Mouse (Mus musculus): ENCODE measurements around the gene Gm36079. TPM values are rescaled to one million over a fixed set of nuclear protein-coding genes. Genes with fewer than 3 reads are reported as not detected.
"Not testable (repeated sequence)": the region's sequence is repeated elsewhere in the genome, so short reads cannot be mapped to it uniquely, and the experiment has no call there.

Gm36079 gene
- polyA plus RNA-seq (2016; fragmentation: Nextera tagmentation; extraction: Ambion mirVana) = not detected in 2 replicates

DNA sequence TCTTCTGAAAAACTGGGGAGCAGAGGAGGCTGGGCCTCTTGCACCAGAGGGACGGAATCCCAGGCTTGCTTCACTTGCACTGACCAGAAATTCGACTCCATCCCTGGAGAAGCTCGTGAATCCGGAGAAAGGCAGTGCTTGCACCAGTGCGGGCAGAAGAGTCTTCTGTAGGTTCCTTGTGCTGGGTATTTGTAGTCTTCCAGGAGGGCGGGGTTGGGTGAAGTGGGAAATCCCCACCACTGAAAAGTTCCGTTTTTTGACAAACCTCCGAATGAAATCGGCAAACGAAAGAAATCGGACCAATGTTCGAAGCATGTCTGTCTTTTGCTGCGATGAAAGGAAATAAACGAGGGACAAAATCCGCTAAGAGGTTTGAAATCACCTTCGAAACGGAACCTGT, at the start of gene Gm36079:
Gm36079 (minus strand) TSS at position 101 of the 400 bp plus-strand sequence.
- H3K36me3 ChIP-seq; H3K4me3 ChIP-seq; H3K27ac ChIP-seq; H3K9ac ChIP-seq; H3K4me1 ChIP-seq; H3K4me2 ChIP-seq; H3K9me3 ChIP-seq (replicated peaks); ATAC-seq: not testable (repeated sequence)
- no CpG with 5 or more reads among the region's 17 CpGs for WGBS (ENCODE audit: insufficient replicate concordance)
- H3K27me3 ChIP-seq (replicated peaks) = peaks cover 26% of the 10 kb centered on the region

- H3K27ac ChIP-seq = not testable (repeated sequence)
- no CpG with 5 or more reads among the region's 13 CpGs for WGBS (ENCODE audit: insufficient replicate concordance)
These were observed 44.1 kb upstream of the Gm36079 start for GRCm38 (mm10) chr13:120070878-120071277.

GRCm38 (mm10) chr13:120070012-120070598, 43.3 kb upstream of the Gm36079 start:
- not testable (repeated sequence) for H3K4me1 ChIP-seq; H3K27ac ChIP-seq; H3K27me3 ChIP-seq (replicated peaks); H3K9me3 ChIP-seq (replicated peaks); H3K4me3 ChIP-seq; H3K4me2 ChIP-seq; H3K9ac ChIP-seq; H3K36me3 ChIP-seq
- peak; percentile 40; the same call in 1 of the 2 replicates for ATAC-seq
- WGBS (ENCODE audit: insufficient replicate concordance) = no CpG with 5 or more reads among the region's 12 CpGs

More at GRCm38 (mm10) chr13:120070878-120071277, 44.1 kb upstream of the Gm36079 start:
- not testable (repeated sequence) for H3K9me3 ChIP-seq (replicated peaks); H3K9ac ChIP-seq; H3K4me3 ChIP-seq; H3K4me1 ChIP-seq; H3K4me2 ChIP-seq; ATAC-seq; H3K36me3 ChIP-seq; H3K27me3 ChIP-seq (replicated peaks)

DNA sequence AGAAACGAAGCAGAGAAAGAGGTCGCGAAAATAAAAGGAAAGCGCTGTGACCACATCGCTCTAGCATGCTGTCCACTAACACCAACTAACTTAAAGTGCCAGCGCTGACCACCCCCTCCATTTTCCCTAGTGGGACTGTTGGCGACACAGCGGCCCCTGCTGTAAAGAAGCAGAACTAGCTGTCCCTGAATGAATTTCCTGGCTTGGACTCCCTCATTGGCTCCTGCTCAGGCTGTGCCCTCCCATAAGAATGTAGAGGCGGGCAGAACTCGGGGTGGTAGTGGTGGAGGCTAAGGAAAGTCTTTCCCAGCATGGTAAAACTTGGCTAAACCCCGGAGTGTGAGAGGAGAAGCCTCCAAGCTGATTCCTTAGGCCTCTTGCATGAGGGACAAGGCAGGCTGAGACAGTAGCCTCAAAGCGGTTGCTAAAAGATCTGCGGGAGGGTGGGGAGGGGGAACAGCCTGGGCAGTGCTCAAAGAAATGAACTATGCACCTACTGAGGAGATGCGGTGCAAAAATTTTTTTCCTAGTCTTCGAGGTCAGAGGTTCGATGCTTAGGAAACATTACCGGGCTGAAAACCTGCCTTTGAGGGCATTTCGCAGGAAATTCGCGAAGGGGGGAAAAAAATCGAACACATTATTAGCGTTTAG, 36.8 kb upstream of the Gm36079 start:
- no CpG with 5 or more reads among the region's 22 CpGs for WGBS (ENCODE audit: insufficient replicate concordance)
- H3K9ac ChIP-seq; H3K4me1 ChIP-seq; H3K27ac ChIP-seq; H3K9me3 ChIP-seq (replicated peaks); H3K4me2 ChIP-seq; H3K36me3 ChIP-seq; ATAC-seq; H3K4me3 ChIP-seq; H3K27me3 ChIP-seq (replicated peaks): not testable (repeated sequence)

- H3K9ac ChIP-seq; H3K36me3 ChIP-seq; H3K27me3 ChIP-seq (replicated peaks); H3K4me1 ChIP-seq; H3K27ac ChIP-seq; ATAC-seq; H3K4me2 ChIP-seq; H3K4me3 ChIP-seq; H3K9me3 ChIP-seq (replicated peaks): not testable (repeated sequence)
- no CpG with 5 or more reads among the region's 4 CpGs for WGBS (ENCODE audit: insufficient replicate concordance)
These were observed 36.1 kb upstream of the Gm36079 start for GRCm38 (mm10) chr13:120062903-120063302.

- ATAC-seq; H3K27ac ChIP-seq; H3K4me2 ChIP-seq; H3K9me3 ChIP-seq (replicated peaks); H3K4me1 ChIP-seq; H3K4me3 ChIP-seq; H3K27me3 ChIP-seq (replicated peaks); H3K9ac ChIP-seq; H3K36me3 ChIP-seq: not testable (repeated sequence)
These were observed 25.3 kb upstream of the Gm36079 start, which contains the start of gene Gm21188 for GRCm38 (mm10) chr13:120052085-120052484. Gene Gm21188, minus strand, starts transcription at chr13:120052194.

- not testable (repeated sequence) for H3K4me3 ChIP-seq; H3K4me1 ChIP-seq; H3K27me3 ChIP-seq (replicated peaks); ATAC-seq; H3K36me3 ChIP-seq; H3K9me3 ChIP-seq (replicated peaks); H3K4me2 ChIP-seq; H3K27ac ChIP-seq; H3K9ac ChIP-seq
- WGBS (ENCODE audit: insufficient replicate concordance) = no CpG with 5 or more reads among the region's 5 CpGs
These were observed 21.8 kb upstream of the Gm36079 start for GRCm38 (mm10) chr13:120048608-120049007.

DNA sequence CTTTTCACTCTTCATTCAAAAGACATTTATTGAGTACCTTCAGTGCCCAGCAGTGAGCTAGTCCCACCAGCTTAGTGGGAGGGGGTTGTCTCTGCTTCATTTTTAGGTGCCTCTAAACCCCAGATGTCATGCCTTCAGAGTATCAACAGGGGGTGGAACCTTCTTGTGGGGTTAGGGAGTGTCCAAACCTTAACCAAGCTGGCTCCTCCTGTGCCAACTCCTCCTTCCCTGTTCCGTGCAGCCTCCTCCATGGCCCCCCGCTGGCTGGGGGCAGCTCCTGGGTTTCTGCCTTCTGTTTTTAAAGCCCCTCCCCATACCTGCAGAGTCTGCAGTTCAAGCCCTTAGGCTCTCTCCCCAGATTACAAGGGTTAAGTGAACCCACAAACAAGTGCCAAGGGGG, 21.4 kb upstream of the Gm36079 start:
- not testable (repeated sequence) for H3K27me3 ChIP-seq (replicated peaks); H3K27ac ChIP-seq; H3K4me2 ChIP-seq; H3K4me1 ChIP-seq; H3K9ac ChIP-seq; H3K36me3 ChIP-seq; H3K9me3 ChIP-seq (replicated peaks); H3K4me3 ChIP-seq
- WGBS (ENCODE audit: insufficient replicate concordance) = no CpG with 5 or more reads among the region's 2 CpGs
- peak; percentile 37; the same call in 1 of the 2 replicates for ATAC-seq

DNA sequence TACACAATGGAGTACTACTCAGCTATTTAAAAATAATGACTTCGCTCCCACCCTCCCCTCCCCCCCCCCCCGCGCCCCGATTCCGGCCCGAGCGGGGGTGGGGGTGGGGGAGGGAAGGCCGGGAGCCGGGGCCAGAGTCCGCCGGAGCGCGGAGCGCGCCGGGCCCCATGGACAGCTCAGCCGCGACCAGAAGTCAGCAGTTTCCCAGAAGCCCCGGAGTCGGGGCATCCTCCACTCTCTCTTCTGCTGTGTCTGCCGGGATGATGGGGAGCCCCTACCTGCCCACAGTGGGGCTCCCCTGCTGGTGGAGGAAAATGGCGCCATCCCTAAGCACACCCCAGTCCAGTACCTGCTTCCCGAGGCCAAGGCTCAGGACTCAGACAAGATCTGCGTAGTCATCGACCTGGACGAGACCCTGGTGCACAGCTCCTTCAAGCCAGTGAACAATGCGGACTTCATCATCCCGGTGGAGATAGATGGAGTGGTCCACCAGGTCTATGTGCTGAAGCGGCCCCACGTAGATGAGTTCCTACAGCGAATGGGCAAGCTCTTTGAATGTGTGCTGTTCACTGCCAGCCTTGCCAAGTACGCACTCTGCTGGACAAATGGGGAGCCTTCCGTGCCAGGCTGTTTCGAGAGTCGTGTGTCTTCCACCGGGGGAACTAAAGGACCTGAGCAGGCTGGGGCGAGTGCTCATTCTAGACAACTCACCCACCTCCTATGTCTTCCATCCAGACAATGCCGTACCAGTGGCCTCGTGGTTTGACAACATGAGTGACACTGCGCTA, 19.8 kb upstream of the Gm36079 start:
- not testable (repeated sequence) for H3K36me3 ChIP-seq; H3K4me2 ChIP-seq; H3K4me3 ChIP-seq; H3K4me1 ChIP-seq; H3K27ac ChIP-seq; H3K27me3 ChIP-seq (replicated peaks); H3K9ac ChIP-seq; H3K9me3 ChIP-seq (replicated peaks)
- 4% methylated on average over 14 of the region's 40 CpGs for WGBS (ENCODE audit: insufficient replicate concordance)
- peak; percentile 13; the same call in 1 of the 2 replicates for ATAC-seq

DNA sequence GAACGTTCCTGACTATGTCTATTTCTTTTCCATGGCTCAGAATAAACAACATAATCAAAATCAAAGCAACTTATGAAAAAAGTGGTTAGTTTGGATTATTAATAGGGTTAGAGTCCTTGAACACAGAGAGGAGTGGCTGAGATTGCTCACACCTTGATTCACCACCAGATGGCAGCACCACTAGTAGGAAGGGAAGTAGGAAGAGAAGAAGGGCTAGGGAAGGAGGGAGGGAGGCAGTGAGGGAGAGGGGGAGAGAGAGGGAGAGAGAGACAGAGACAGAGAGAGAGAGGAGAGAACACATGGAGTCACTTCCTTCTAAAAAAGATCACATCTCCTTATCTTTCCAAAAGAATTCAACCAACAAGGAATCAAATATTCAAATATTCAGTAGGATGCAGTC, 14.3 kb upstream of the Gm36079 start:
- not testable (repeated sequence) for H3K9me3 ChIP-seq (replicated peaks); H3K4me3 ChIP-seq; H3K4me1 ChIP-seq; ATAC-seq; H3K9ac ChIP-seq; H3K27ac ChIP-seq; H3K4me2 ChIP-seq; H3K36me3 ChIP-seq
- H3K27me3 ChIP-seq (replicated peaks) = peaks cover 18% of the 10 kb centered on the region
- no CpG with 5 or more reads among the region's 1 CpGs for WGBS (ENCODE audit: insufficient replicate concordance)

GRCm38 (mm10) chr13:120037881-120038280, 11.1 kb upstream of the Gm36079 start:
- not testable (repeated sequence) for ATAC-seq; H3K4me2 ChIP-seq; H3K9me3 ChIP-seq (replicated peaks); H3K4me1 ChIP-seq; H3K36me3 ChIP-seq; H3K9ac ChIP-seq; H3K27ac ChIP-seq; H3K4me3 ChIP-seq
- H3K27me3 ChIP-seq (replicated peaks) = peaks cover 31% of the 10 kb centered on the region
- WGBS (ENCODE audit: insufficient replicate concordance) = 6% methylated on average over 6 of the region's 6 CpGs

- H3K4me1 ChIP-seq; H3K9ac ChIP-seq; ATAC-seq; H3K27ac ChIP-seq; H3K4me3 ChIP-seq; H3K9me3 ChIP-seq (replicated peaks); H3K4me2 ChIP-seq; H3K36me3 ChIP-seq: not testable (repeated sequence)
- H3K27me3 ChIP-seq (replicated peaks) = peaks cover 31% of the 10 kb centered on the region
- WGBS (ENCODE audit: insufficient replicate concordance) = 4% methylated on average over 25 of the region's 25 CpGs
These were observed 9.8 kb upstream of the Gm36079 start for GRCm38 (mm10) chr13:120036577-120037115.

Measured in liver, embryonic 12.5 days (tissue).